Mouse (Mus musculus) kidney, postnatal 14 days (tissue): ENCODE data around the gene Camk2d.

ENCODE experiments used
- DNase-seq: peaks from one replicate; pipeline ENCODE4 v3.0.0; 2022; ENCODE audit warnings: mixed read lengths

Camk2d gene

GRCm38 (mm10) chr3:126751377-126752098, 155.4 kb downstream of the Camk2d start:
- DNase-seq: no peak

GRCm38 (mm10) chr3:126752978-126753377, 156.9 kb downstream of the Camk2d start:
- no peak for DNase-seq

GRCm38 (mm10) chr3:126758398-126758797, 162.3 kb downstream of the Camk2d start:
- no peak for DNase-seq

- no peak for DNase-seq
These were observed 164.5 kb downstream of the Camk2d start for GRCm38 (mm10) chr3:126760608-126761007.

GRCm38 (mm10) chr3:126764745-126765144, 168.6 kb downstream of the Camk2d start:
- DNase-seq: no peak

GRCm38 (mm10) chr3:126770056-126770455, 174.0 kb downstream of the Camk2d start:
- DNase-seq: no peak

- DNase-seq: peak; percentile 33
These were observed 174.9 kb downstream of the Camk2d start for GRCm38 (mm10) chr3:126771032-126771431.

GRCm38 (mm10) chr3:126771541-126771940, 175.4 kb downstream of the Camk2d start:
- DNase-seq: peak; percentile 86

GRCm38 (mm10) chr3:126776001-126776400, 179.9 kb downstream of the Camk2d start:
- DNase-seq: no peak

- no peak for DNase-seq
These were observed 181.0 kb downstream of the Camk2d start for GRCm38 (mm10) chr3:126777101-126777500.

GRCm38 (mm10) chr3:126777879-126778278, 181.8 kb downstream of the Camk2d start:
- no peak for DNase-seq

- no peak for DNase-seq
These were observed 184.0 kb downstream of the Camk2d start for GRCm38 (mm10) chr3:126780014-126780615.

GRCm38 (mm10) chr3:126793035-126793964, 197.2 kb downstream of the Camk2d start:
- DNase-seq: no peak

- DNase-seq: no peak
These were observed 199.8 kb downstream of the Camk2d start for GRCm38 (mm10) chr3:126795904-126796303.

GRCm38 (mm10) chr3:126797025-126797424, 200.9 kb downstream of the Camk2d start:
- DNase-seq: no peak

GRCm38 (mm10) chr3:126797810-126798209, 201.7 kb downstream of the Camk2d start:
- no peak for DNase-seq

GRCm38 (mm10) chr3:126802988-126803387, 206.9 kb downstream of the Camk2d start:
- no peak for DNase-seq

- DNase-seq: no peak
These were observed 208.9 kb downstream of the Camk2d start for GRCm38 (mm10) chr3:126804968-126805367.

- no peak for DNase-seq
These were observed 210.0 kb downstream of the Camk2d start for GRCm38 (mm10) chr3:126806145-126806544.

- DNase-seq: no peak
These were observed 213.8 kb downstream of the Camk2d start for GRCm38 (mm10) chr3:126809915-126810314.

GRCm38 (mm10) chr3:126810372-126811090, 214.4 kb downstream of the Camk2d start:
- DNase-seq: no peak

GRCm38 (mm10) chr3:126811646-126812045, 215.5 kb downstream of the Camk2d start:
- DNase-seq: no peak

GRCm38 (mm10) chr3:126822374-126822773, 226.3 kb downstream of the Camk2d start:
- no peak for DNase-seq
